25 mouse cellular contexts compared by ENCODE assay signal in genomic region chr10:68360765-68361483, GRCm38 (mm10).
DNase-seq lines count a peak whose midpoint lies in the region; ATAC-seq and TF ChIP-seq lines count a peak whose summit lies in the region.
"Had no signal": no experiment of that assay in that cellular context is flagged by ENCODE, and none has a peak within 500 bp of the region (broad histone marks: within the 10 kb centered on the region; RNA-seq: fewer than 3 reads in every experiment).

No protein-coding gene starts in this region.

- H3K4me2 ChIP-seq in lung, embryonic 14.5 days = no peak overlapping the region
- H3K4me2 ChIP-seq in lung, embryonic 15.5 days = no peak overlapping the region
- H3K4me2 ChIP-seq in stomach, postnatal 0 days (replicated peaks; ENCODE audit: low read depth) = no peak overlapping the region
- H3K4me2 ChIP-seq: forebrain, embryonic 13.5 days; heart, embryonic 13.5 days; liver, embryonic 11.5 days; midbrain, embryonic 12.5 days; neural tube, embryonic 13.5 days had no signal

- H3K9ac ChIP-seq in lung, embryonic 14.5 days = no peak overlapping the region
- no peak overlapping the region for H3K9ac ChIP-seq in lung, embryonic 15.5 days
- no peak overlapping the region for H3K9ac ChIP-seq in stomach, postnatal 0 days (ENCODE audit: low read length)
- H3K9ac ChIP-seq: forebrain, embryonic 13.5 days; heart, embryonic 13.5 days; midbrain, embryonic 12.5 days; neural tube, embryonic 13.5 days had no signal

- no peak for TF ChIP-seq CTCF in lung, embryonic 14.5 days (IDR thresholded peaks at IDR 0.05; ENCODE audit: low read depth)
- no peak for TF ChIP-seq CTCF in stomach, postnatal 0 days (IDR thresholded peaks at IDR 0.05; ENCODE audit: low read depth)

- ATAC-seq in lung, embryonic 14.5 days (ENCODE audit: insufficient read depth) = peak; percentile 56; the same call in 1 of the 2 replicates
- ATAC-seq in lung, embryonic 15.5 days (ENCODE audit: borderline replicate concordance, extremely low read depth, low FRiP score, low TSS enrichment) = peak; percentile 52; the same call in 1 of the 2 replicates
- ATAC-seq in stomach, postnatal 0 days (ENCODE audit: low FRiP score, low TSS enrichment) = peak; percentile 92
- ATAC-seq in megakaryocyte-erythroid progenitor cell, adult 5-6 weeks (replicated peaks; ENCODE audit: low FRiP score, low TSS enrichment, poor library complexity, severe bottlenecking) = no peak
- no peak for ATAC-seq in cerebellum, adult (ENCODE audit: insufficient number of reproducible peaks, low FRiP score, low TSS enrichment)
- ATAC-seq: forebrain, embryonic 13.5 days; hindbrain, postnatal 0 days had no signal

- H3K27me3 ChIP-seq in lung, embryonic 14.5 days (ENCODE audit: insufficient read depth, low read length) = no peaks in the 10 kb centered on the region
- H3K27me3 ChIP-seq in lung, embryonic 15.5 days = no peaks in the 10 kb centered on the region
- H3K27me3 ChIP-seq in stomach, postnatal 0 days (ENCODE audit: control insufficient read depth, insufficient read depth, low read length) = no peaks in the 10 kb centered on the region
- H3K27me3 ChIP-seq: forebrain, embryonic 13.5 days; heart, embryonic 13.5 days; midbrain, embryonic 12.5 days; neural tube, embryonic 13.5 days had no signal

- H3K9me3 ChIP-seq in lung, embryonic 14.5 days (ENCODE audit: low read depth, low read length) = no peaks in the 10 kb centered on the region
- no peaks in the 10 kb centered on the region for H3K9me3 ChIP-seq in lung, embryonic 15.5 days
- 0 out of 2 replicates have a peak, but pooled peaks cover 3% of the 10 kb centered on the region for H3K9me3 ChIP-seq in stomach, postnatal 0 days (ENCODE audit: control insufficient read depth, low read length)
- H3K9me3 ChIP-seq: forebrain, embryonic 13.5 days had no signal

- no peaks in the 10 kb centered on the region for H3K4me1 ChIP-seq in lung, embryonic 14.5 days (ENCODE audit: insufficient read depth)
- peaks cover 15% of the 10 kb centered on the region for H3K4me1 ChIP-seq in lung, embryonic 15.5 days
- H3K4me1 ChIP-seq in stomach, postnatal 0 days (replicated peaks; ENCODE audit: control insufficient read depth, insufficient read depth) = no peaks in the 10 kb centered on the region

- no peak for TF ChIP-seq EP300 in stomach, postnatal 0 days (optimal IDR thresholded peaks at IDR 0.05)

- DNase-seq in lung, embryonic 14.5 days = peak; percentile 22
- DNase-seq in lung, postnatal 14 days = no peak
- DNase-seq in lung, postnatal 36 days = peak; percentile 42
- DNase-seq in stomach, postnatal 0 days (ENCODE audit: low spot score) = peak; percentile 62
- no peak for DNase-seq in adrenal gland, postnatal 4 days (ENCODE audit: low spot score in 2 of 2)
- DNase-seq: adrenal gland, adult 8-10 months; B cell, adult 2 months; cerebellum, adult 11 months; cerebellum, adult 9-10 months; cerebellum, postnatal 36 days; heart, adult 2 months; kidney, adult 11 months; kidney, postnatal 14 days; thymus, adult 2 months; thymus, postnatal 36 days had no signal

- no peaks in the 10 kb centered on the region for H3K36me3 ChIP-seq in lung, embryonic 14.5 days (ENCODE audit: insufficient read depth)
- H3K36me3 ChIP-seq in lung, embryonic 15.5 days = no peaks in the 10 kb centered on the region
- H3K36me3 ChIP-seq in stomach, postnatal 0 days (ENCODE audit: control insufficient read depth, insufficient read depth, low read length) = no peaks in the 10 kb centered on the region
- H3K36me3 ChIP-seq: heart, embryonic 13.5 days; midbrain, embryonic 12.5 days; neural tube, embryonic 13.5 days had no signal

- no peak overlapping the region for H3K4me3 ChIP-seq in lung, embryonic 14.5 days (ENCODE audit: low read depth, low read length)
- no peak overlapping the region for H3K4me3 ChIP-seq in lung, embryonic 15.5 days
- H3K4me3 ChIP-seq in stomach, postnatal 0 days (ENCODE audit: low read depth, low read length) = no peak overlapping the region
- H3K4me3 ChIP-seq: forebrain, embryonic 13.5 days; heart, adult 2 months; heart, embryonic 13.5 days; midbrain, embryonic 12.5 days; myocyte; neural tube, embryonic 13.5 days had no signal

- peak overlapping the region; percentile 14; the same call in 1 of the 2 replicates for H3K27ac ChIP-seq in lung, embryonic 14.5 days (ENCODE audit: low read depth)
- H3K27ac ChIP-seq in lung, embryonic 15.5 days = peak overlapping the region; percentile 58
- H3K27ac ChIP-seq in stomach, postnatal 0 days (replicated peaks) = peak overlapping the region; percentile 30; the same call in 1 of the 2 replicates
- H3K27ac ChIP-seq: forebrain, embryonic 13.5 days; heart, adult 2 months; heart, embryonic 13.5 days; hindbrain, postnatal 0 days; midbrain, embryonic 12.5 days; neural tube, embryonic 13.5 days had no signal

- 42% methylated on average over 6 of the region's 6 CpGs for WGBS in lung, embryonic 14.5 days
- 42% methylated on average over 6 of the region's 6 CpGs for WGBS in lung, embryonic 15.5 days
- WGBS in stomach, postnatal 0 days = 55% methylated on average over 6 of the region's 6 CpGs

Comparison
In these comparisons a context has a peak if more than half of its experiments do, and no peak if none do; other contexts are left out.
1. DNase-seq: peak in lung, embryonic 14.5 days (single experiment), lung, postnatal 36 days (single experiment) and stomach, postnatal 0 days (single experiment); none in lung, postnatal 14 days (single experiment) and adrenal gland, postnatal 4 days (0 of 2).
2. ATAC-seq: peak in lung, embryonic 14.5 days (single experiment), lung, embryonic 15.5 days (single experiment) and stomach, postnatal 0 days (single experiment); none in megakaryocyte-erythroid progenitor cell, adult 5-6 weeks (single experiment) and cerebellum, adult (single experiment).
3. Peak in every context shown above with its lines, with median percentiles within 50 percentile points of each other: H3K27ac ChIP-seq.